Mouse (Mus musculus): ENCODE results near the gene Slc35e3. TPM values are rescaled to one million over a fixed set of nuclear protein-coding genes. Genes with fewer than 3 reads are reported as not detected.

Slc35e3 gene
- polyA plus RNA-seq, 2 experiments: 1.3 to 1.7 TPM

- H3K4me1 ChIP-seq (replicated peaks; ENCODE audit: control insufficient read depth in 2 of 2, insufficient read depth in 2 of 2, low read length in 1 of 2): no peaks in the 10 kb centered on the region
- no peak overlapping the region for H3K9ac ChIP-seq (replicated peaks)
- TF ChIP-seq EP300 (IDR thresholded peaks at IDR 0.05; ENCODE audit: low read depth) (no peak), CTCF (IDR thresholded peaks at IDR 0.05; ENCODE audit: low read depth) (no peak)
- H3K4me2 ChIP-seq (ENCODE audit: low read depth): no peak overlapping the region
- DNase-seq (ENCODE audit: low read depth in 3 of 3, low spot score in 3 of 3) (no peak), ATAC-seq (ENCODE audit: insufficient read depth) (no peak)
- peaks cover 71% of the 10 kb centered on the region for H3K36me3 ChIP-seq (replicated peaks; ENCODE audit: control insufficient read depth, insufficient read depth, low read depth)
- no peak overlapping the region for H3K27ac ChIP-seq
- H3K9me3 ChIP-seq (ENCODE audit: control insufficient read depth, low read length): no peaks in the 10 kb centered on the region
- H3K4me3 ChIP-seq (ENCODE audit: insufficient read depth in 1 of 2, low read depth in 2 of 2, low read length in 2 of 2): no peak overlapping the region
- H3K27me3 ChIP-seq (ENCODE audit: control insufficient read depth, insufficient read depth, low read length): no peaks in the 10 kb centered on the region
- 83% methylated on average over 11 of the region's 11 CpGs for WGBS (ENCODE audit: insufficient replicate concordance)
These were observed 19.1 kb upstream of the Slc35e3 start for GRCm38 (mm10) chr10:117765116-117765894.

GRCm38 (mm10) chr10:117764598-117764997 lies 18.4 kb upstream of the Slc35e3 start:
- no peaks in the 10 kb centered on the region for H3K27me3 ChIP-seq (ENCODE audit: control insufficient read depth, insufficient read depth, low read length)
- H3K4me2 ChIP-seq (ENCODE audit: low read depth): no peak overlapping the region
- no peak for TF ChIP-seq EP300 (IDR thresholded peaks at IDR 0.05; ENCODE audit: low read depth)
- TF ChIP-seq CTCF (IDR thresholded peaks at IDR 0.05; ENCODE audit: low read depth): no peak
- no peak overlapping the region for H3K27ac ChIP-seq
- DNase-seq (ENCODE audit: low read depth in 3 of 3, low spot score in 3 of 3) (no peak), ATAC-seq (ENCODE audit: insufficient read depth) (no peak)
- H3K9me3 ChIP-seq (ENCODE audit: control insufficient read depth, low read length): no peaks in the 10 kb centered on the region
- peaks cover 71% of the 10 kb centered on the region for H3K36me3 ChIP-seq (replicated peaks; ENCODE audit: control insufficient read depth, insufficient read depth, low read depth)
- H3K9ac ChIP-seq (replicated peaks): no peak overlapping the region
- H3K4me1 ChIP-seq (replicated peaks; ENCODE audit: control insufficient read depth in 2 of 2, insufficient read depth in 2 of 2, low read length in 1 of 2): no peaks in the 10 kb centered on the region
- WGBS (ENCODE audit: insufficient replicate concordance): 84% methylated on average over 6 of the region's 6 CpGs
- H3K4me3 ChIP-seq (ENCODE audit: insufficient read depth in 1 of 2, low read depth in 2 of 2, low read length in 2 of 2): no peak overlapping the region

- no peak overlapping the region for H3K4me2 ChIP-seq (ENCODE audit: low read depth)
- WGBS (ENCODE audit: insufficient replicate concordance): 88% methylated on average over 16 of the region's 16 CpGs
- no peak for TF ChIP-seq EP300 (IDR thresholded peaks at IDR 0.05; ENCODE audit: low read depth)
- TF ChIP-seq CTCF (IDR thresholded peaks at IDR 0.05; ENCODE audit: low read depth): no peak
- no peaks in the 10 kb centered on the region for H3K4me1 ChIP-seq (replicated peaks; ENCODE audit: control insufficient read depth in 2 of 2, insufficient read depth in 2 of 2, low read length in 1 of 2)
- peaks cover 78% of the 10 kb centered on the region for H3K36me3 ChIP-seq (replicated peaks; ENCODE audit: control insufficient read depth, insufficient read depth, low read depth)
- no peak overlapping the region for H3K4me3 ChIP-seq (ENCODE audit: insufficient read depth in 1 of 2, low read depth in 2 of 2, low read length in 2 of 2)
- ATAC-seq (ENCODE audit: insufficient read depth) (no peak), DNase-seq (ENCODE audit: low read depth in 3 of 3, low spot score in 3 of 3) (no peak)
- no peak overlapping the region for H3K9ac ChIP-seq (replicated peaks)
- no peaks in the 10 kb centered on the region for H3K27me3 ChIP-seq (ENCODE audit: control insufficient read depth, insufficient read depth, low read length)
- H3K27ac ChIP-seq: no peak overlapping the region
- H3K9me3 ChIP-seq (ENCODE audit: control insufficient read depth, low read length): no peaks in the 10 kb centered on the region
These were observed 17.5 kb upstream of the Slc35e3 start for GRCm38 (mm10) chr10:117763588-117764190.

GRCm38 (mm10) chr10:117762966-117763365 lies 16.8 kb upstream of the Slc35e3 start:
- Histone ChIP-seq H3K27me3 (ENCODE audit: control insufficient read depth, insufficient read depth, low read length) (no peaks in the 10 kb centered on the region), H3K9me3 (ENCODE audit: control insufficient read depth, low read length) (no peaks in the 10 kb centered on the region), H3K27ac (no peak overlapping the region), H3K4me3 (ENCODE audit: insufficient read depth in 1 of 2, low read depth in 2 of 2, low read length in 2 of 2) (no peak overlapping the region), H3K4me1 (replicated peaks; ENCODE audit: control insufficient read depth in 2 of 2, insufficient read depth in 2 of 2, low read length in 1 of 2) (no peaks in the 10 kb centered on the region), H3K36me3 (replicated peaks; ENCODE audit: control insufficient read depth, insufficient read depth, low read depth) (peaks cover 79% of the 10 kb centered on the region), H3K4me2 (ENCODE audit: low read depth) (no peak overlapping the region), H3K9ac (replicated peaks) (no peak overlapping the region)
- WGBS (ENCODE audit: insufficient replicate concordance): 88% methylated on average over 12 of the region's 12 CpGs
- ATAC-seq (ENCODE audit: insufficient read depth): no peak
- no peak for DNase-seq (ENCODE audit: low read depth in 3 of 3, low spot score in 3 of 3)
- TF ChIP-seq EP300 (IDR thresholded peaks at IDR 0.05; ENCODE audit: low read depth) (no peak), CTCF (IDR thresholded peaks at IDR 0.05; ENCODE audit: low read depth) (no peak)

- no peak for TF ChIP-seq EP300 (IDR thresholded peaks at IDR 0.05; ENCODE audit: low read depth)
- no peak for TF ChIP-seq CTCF (IDR thresholded peaks at IDR 0.05; ENCODE audit: low read depth)
- no peak for DNase-seq (ENCODE audit: low read depth in 3 of 3, low spot score in 3 of 3)
- no peaks in the 10 kb centered on the region for H3K4me1 ChIP-seq (replicated peaks; ENCODE audit: control insufficient read depth in 2 of 2, insufficient read depth in 2 of 2, low read length in 1 of 2)
- peaks cover 80% of the 10 kb centered on the region for H3K36me3 ChIP-seq (replicated peaks; ENCODE audit: control insufficient read depth, insufficient read depth, low read depth)
- H3K27me3 ChIP-seq (ENCODE audit: control insufficient read depth, insufficient read depth, low read length): no peaks in the 10 kb centered on the region
- no peak overlapping the region for H3K9ac ChIP-seq (replicated peaks)
- no peak overlapping the region for H3K4me3 ChIP-seq (ENCODE audit: insufficient read depth in 1 of 2, low read depth in 2 of 2, low read length in 2 of 2)
- H3K4me2 ChIP-seq (ENCODE audit: low read depth): no peak overlapping the region
- ATAC-seq (ENCODE audit: insufficient read depth): no peak
- H3K9me3 ChIP-seq (ENCODE audit: control insufficient read depth, low read length): no peaks in the 10 kb centered on the region
- H3K27ac ChIP-seq: no peak overlapping the region
- 82% methylated on average over 2 of the region's 2 CpGs for WGBS (ENCODE audit: insufficient replicate concordance)
These were observed 16.2 kb upstream of the Slc35e3 start for GRCm38 (mm10) chr10:117762281-117762830.
